Mouse (Mus musculus) left cerebral cortex, adult 2 months (tissue): ENCODE results near the gene Emp3. TPM values are rescaled to one million over a fixed set of nuclear protein-coding genes. Genes with fewer than 3 reads are reported as not detected.
"Not testable (repeated sequence)": the region's sequence is repeated elsewhere in the genome, so short reads cannot be mapped to it uniquely, and the experiment has no call there.

Source experiments
- DNase-seq, 2 experiments: peaks; one replicate each; pipeline ENCODE4 v3.0.0; 2021 to 2022; ENCODE audit warnings: low spot score in 2 of 2, mixed read lengths in 1 of 2; ENCODE audit errors: extremely low spot score in 1 of 2
- H3K27ac ChIP-seq: fragments of 200-600 bp; 2 replicates; pipeline ENCODE4 v1.8.1; 2022
- H3K4me3 ChIP-seq: fragments of 200-600 bp; 2 replicates; pipeline ENCODE4 v1.8.1; 2022
- CTCF ChIP-seq: fragments of 200-600 bp; IDR thresholded peaks from 2 replicates; pipeline ENCODE4 v1.8.1; 2022; ENCODE audit warnings: antibody characterized with exemption, mild to moderate bottlenecking, moderate library complexity
- intact Hi-C: fragments of 180-260 bp; cut with DNase I; formaldehyde crosslinking; loops from one replicate; pipeline ENCODE4 v1.15.1; 2025
- total RNA-seq, 2 experiments: library from RNA; stranded (reverse); gene quantifications; 2 replicates each; pipeline ENCODE4 v1.2.3; 2021

The Emp3 gene
- total RNA-seq, 2 experiments from 2014 or later: 3.1 to 8.7 TPM

- no peak for TF ChIP-seq CTCF
- intact Hi-C loops: no loop called here
- Histone ChIP-seq H3K4me3 (no peak overlapping the region), H3K27ac (no peak overlapping the region)
- DNase-seq: no peak
Measured at GRCm38 (mm10) chr7:45908384-45908783, 12.8 kb downstream of the Emp3 start.

- H3K27ac ChIP-seq: no peak overlapping the region
- no peak for TF ChIP-seq CTCF
- no peak for DNase-seq
- intact Hi-C loops: no loop called here
- no peak overlapping the region for H3K4me3 ChIP-seq
Measured at GRCm38 (mm10) chr7:45906622-45907021, 14.6 kb downstream of the Emp3 start.

- intact Hi-C loops: no loop called here
- Histone ChIP-seq H3K4me3 (no peak overlapping the region), H3K27ac (no peak overlapping the region)
- TF ChIP-seq CTCF: no peak
- DNase-seq: no peak
Measured at GRCm38 (mm10) chr7:45902481-45903002, 18.7 kb downstream of the Emp3 start.

- DNase-seq: no peak
- no peak for TF ChIP-seq CTCF
- intact Hi-C loops: no loop called here
- Histone ChIP-seq H3K4me3 (no peak overlapping the region), H3K27ac (no peak overlapping the region)
Measured at GRCm38 (mm10) chr7:45901562-45901961, 19.6 kb downstream of the Emp3 start.

- peak; percentile 50 for TF ChIP-seq CTCF
- DNase-seq, H3K4me3 ChIP-seq, intact Hi-C loops: not testable (repeated sequence)
- peak overlapping the region; percentile 94; the same call in 1 of the 2 replicates for H3K27ac ChIP-seq
Measured at GRCm38 (mm10) chr7:45898125-45898524, 23.1 kb downstream of the Emp3 start.

- intact Hi-C loops: loop anchor here (2.0 kb wide), 1 partner anchor 25 kb away; no protein-coding TSS in a partner anchor
- Histone ChIP-seq H3K27ac (peak overlapping the region; percentile 94), H3K4me3 (peak overlapping the region; percentile 69)
- no peak for TF ChIP-seq CTCF
- DNase-seq: peak; percentile 53 to 55
Measured at GRCm38 (mm10) chr7:45897258-45897757, 23.9 kb downstream of the Emp3 start.

GRCm38 (mm10) chr7:45896517-45897257 lies 24.5 kb downstream of the Emp3 start, which contains the start of the genes Syngr4 and Tmem143:
Gene Syngr4, minus strand, starts transcription at chr7:45896714.
Gene Tmem143, plus strand, starts transcription at chr7:45896941.
- intact Hi-C loops: loop anchor here (2.0 kb wide), 1 partner anchor 26 kb away; no protein-coding TSS in a partner anchor
- DNase-seq: peak; percentile 92 to 95
- Histone ChIP-seq H3K4me3 (peak within 1 kb of the TSS; percentile 69), H3K27ac (peak within 1 kb of the TSS; percentile 94)
- TF ChIP-seq CTCF: no peak

- Histone ChIP-seq H3K4me3 (no peak overlapping the region), H3K27ac (no peak overlapping the region)
- DNase-seq: no peak
- intact Hi-C loops: loop anchor here (2.0 kb wide), 1 partner anchor 27 kb away; no protein-coding TSS in a partner anchor
- TF ChIP-seq CTCF: no peak
Measured at GRCm38 (mm10) chr7:45895931-45896516, 25.2 kb downstream of the Emp3 start.

GRCm38 (mm10) chr7:45892651-45893050 lies 28.6 kb downstream of the Emp3 start:
- no peak for DNase-seq
- Histone ChIP-seq H3K27ac (no peak overlapping the region), H3K4me3 (no peak overlapping the region)
- intact Hi-C loops: no loop called here
- no peak for TF ChIP-seq CTCF

- DNase-seq: no peak
- intact Hi-C loops: no loop called here
- no peak overlapping the region for H3K4me3 ChIP-seq
- no peak for TF ChIP-seq CTCF
- H3K27ac ChIP-seq: no peak overlapping the region
Measured at GRCm38 (mm10) chr7:45887246-45887645, 34.0 kb downstream of the Emp3 start.

GRCm38 (mm10) chr7:45881011-45881410 lies 40.2 kb downstream of the Emp3 start:
- DNase-seq: no peak
- Histone ChIP-seq H3K27ac (no peak overlapping the region), H3K4me3 (no peak overlapping the region)
- no peak for TF ChIP-seq CTCF
- intact Hi-C loops: no loop called here

- Histone ChIP-seq H3K4me3 (no peak overlapping the region), H3K27ac (no peak overlapping the region)
- DNase-seq: no peak
- intact Hi-C loops: no loop called here
- no peak for TF ChIP-seq CTCF
Measured at GRCm38 (mm10) chr7:45880531-45880930, 40.7 kb downstream of the Emp3 start.

- H3K27ac ChIP-seq, H3K4me3 ChIP-seq, intact Hi-C loops, DNase-seq: not testable (repeated sequence)
Measured at GRCm38 (mm10) chr7:45878278-45878677, 42.9 kb downstream of the Emp3 start, which contains the start of gene Grin2d. Gene Grin2d, minus strand, starts transcription at chr7:45878378.
